Mouse (Mus musculus): ENCODE measurements around the gene Inpp5e. TPM values are rescaled to one million over a fixed set of nuclear protein-coding genes. Genes with fewer than 3 reads are reported as not detected.

Gene Inpp5e
- polyA plus RNA-seq, 1 experiment from 2014 or later: 15.5 TPM

GRCm38 (mm10) chr2:26417066-26417465, 8.1 kb upstream of the Inpp5e start:
- Histone ChIP-seq H3K9ac (no peak overlapping the region), H3K4me2 (no peak overlapping the region), H3K27me3 (replicated peaks) (no peaks in the 10 kb centered on the region), H3K4me1 (no peaks in the 10 kb centered on the region), H3K4me3 (no peak overlapping the region), H3K27ac (replicated peaks) (no peak overlapping the region), H3K9me3 (no peaks in the 10 kb centered on the region), H3K36me3 (peaks cover 100% of the 10 kb centered on the region)
- ATAC-seq (ENCODE audit: extremely low read depth, insufficient number of reproducible peaks, low FRiP score, low TSS enrichment): no peak

GRCm38 (mm10) chr2:26410931-26411411, 2.0 kb upstream of the Inpp5e start:
- peaks cover 76% of the 10 kb centered on the region for H3K36me3 ChIP-seq
- no peak overlapping the region for H3K4me3 ChIP-seq
- peaks cover 29% of the 10 kb centered on the region for H3K4me1 ChIP-seq
- no peak overlapping the region for H3K4me2 ChIP-seq
- WGBS: 78% methylated on average over 5 of the region's 5 CpGs
- no peak overlapping the region for H3K27ac ChIP-seq (replicated peaks)
- no peaks in the 10 kb centered on the region for H3K9me3 ChIP-seq
- no peak for ATAC-seq (ENCODE audit: extremely low read depth, insufficient number of reproducible peaks, low FRiP score, low TSS enrichment)
- H3K27me3 ChIP-seq (replicated peaks): no peaks in the 10 kb centered on the region
- H3K9ac ChIP-seq: peak overlapping the region; percentile 10; the same call in 1 of the 2 replicates

- H3K27me3 ChIP-seq (replicated peaks): no peaks in the 10 kb centered on the region
- no peak overlapping the region for H3K4me2 ChIP-seq
- peaks cover 34% of the 10 kb centered on the region for H3K4me1 ChIP-seq
- H3K9ac ChIP-seq: no peak overlapping the region
- H3K27ac ChIP-seq (replicated peaks): no peak overlapping the region
- H3K9me3 ChIP-seq: no peaks in the 10 kb centered on the region
- no peak overlapping the region for H3K4me3 ChIP-seq
- ATAC-seq (ENCODE audit: extremely low read depth, insufficient number of reproducible peaks, low FRiP score, low TSS enrichment): no peak
- H3K36me3 ChIP-seq: peaks cover 72% of the 10 kb centered on the region
- WGBS: 76% methylated on average over 5 of the region's 5 CpGs
Measured at GRCm38 (mm10) chr2:26410091-26410490, 1.1 kb upstream of the Inpp5e start.

GRCm38 (mm10) chr2:26409362-26409761, 359 bp upstream of the Inpp5e start:
- Histone ChIP-seq H3K36me3 (peaks cover 64% of the 10 kb centered on the region), H3K9ac (no peak overlapping the region), H3K9me3 (no peaks in the 10 kb centered on the region), H3K4me2 (peak overlapping the region; percentile 86), H3K4me3 (peak overlapping the region; percentile 92), H3K4me1 (peaks cover 40% of the 10 kb centered on the region), H3K27ac (replicated peaks) (no peak overlapping the region), H3K27me3 (replicated peaks) (no peaks in the 10 kb centered on the region)
- 57% methylated on average over 3 of the region's 3 CpGs for WGBS
- no peak for ATAC-seq (ENCODE audit: extremely low read depth, insufficient number of reproducible peaks, low FRiP score, low TSS enrichment)

DNA sequence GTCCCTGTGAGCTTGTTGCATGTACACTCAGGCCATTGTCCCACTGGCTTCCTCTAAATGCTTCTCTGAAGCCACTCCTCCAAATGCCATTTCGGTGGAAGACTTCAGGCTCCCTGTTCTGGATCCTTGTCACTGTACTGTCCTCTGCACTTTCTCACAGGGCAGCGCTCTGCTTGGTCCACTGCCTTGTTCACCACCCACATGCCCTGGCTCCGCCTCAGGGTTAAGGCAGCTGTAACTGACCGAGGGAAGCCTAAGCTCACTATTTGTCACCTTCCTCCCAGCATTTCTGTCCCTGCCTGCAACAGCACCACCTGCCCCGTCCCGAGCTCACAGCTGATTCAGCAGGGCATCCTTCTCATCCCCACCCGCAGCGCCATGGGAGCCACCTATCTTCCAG, 5.7 kb downstream of the Inpp5e start:
- H3K36me3 ChIP-seq: peaks cover 61% of the 10 kb centered on the region

GRCm38 (mm10) chr2:26402265-26402664, 6.7 kb downstream of the Inpp5e start:
- 86% methylated on average over 1 of the region's 1 CpGs for WGBS
- H3K4me1 ChIP-seq: peaks cover 23% of the 10 kb centered on the region
- H3K4me3 ChIP-seq: no peak overlapping the region
- ATAC-seq (ENCODE audit: extremely low read depth, insufficient number of reproducible peaks, low FRiP score, low TSS enrichment): no peak
- H3K9ac ChIP-seq: no peak overlapping the region
- no peak overlapping the region for H3K27ac ChIP-seq (replicated peaks)
- H3K4me2 ChIP-seq: no peak overlapping the region
- peaks cover 67% of the 10 kb centered on the region for H3K36me3 ChIP-seq
- H3K9me3 ChIP-seq: no peaks in the 10 kb centered on the region
- no peaks in the 10 kb centered on the region for H3K27me3 ChIP-seq (replicated peaks)

More for the DNA sequence above, 5.7 kb downstream of the Inpp5e start:
- peak overlapping the region; percentile 3; the same call in 1 of the 2 replicates for H3K9ac ChIP-seq
- H3K4me3 ChIP-seq: no peak overlapping the region
- no peak overlapping the region for H3K27ac ChIP-seq (replicated peaks)
- peaks cover 34% of the 10 kb centered on the region for H3K4me1 ChIP-seq
- ATAC-seq (ENCODE audit: extremely low read depth, insufficient number of reproducible peaks, low FRiP score, low TSS enrichment): no peak
- no peak overlapping the region for H3K4me2 ChIP-seq
- H3K27me3 ChIP-seq (replicated peaks): no peaks in the 10 kb centered on the region
- H3K9me3 ChIP-seq: no peaks in the 10 kb centered on the region
- 66% methylated on average over 8 of the region's 8 CpGs for WGBS

- Histone ChIP-seq H3K9ac (no peak overlapping the region), H3K4me3 (no peak overlapping the region), H3K27ac (replicated peaks) (no peak overlapping the region), H3K27me3 (replicated peaks) (no peaks in the 10 kb centered on the region), H3K4me2 (no peak overlapping the region), H3K4me1 (peaks cover 11% of the 10 kb centered on the region), H3K36me3 (peaks cover 71% of the 10 kb centered on the region), H3K9me3 (no peaks in the 10 kb centered on the region)
- 77% methylated on average over 4 of the region's 4 CpGs for WGBS
- ATAC-seq (ENCODE audit: extremely low read depth, insufficient number of reproducible peaks, low FRiP score, low TSS enrichment): no peak
Measured at GRCm38 (mm10) chr2:26401023-26401422, 8.0 kb downstream of the Inpp5e start.

- Histone ChIP-seq H3K36me3 (peaks cover 73% of the 10 kb centered on the region), H3K4me3 (no peak overlapping the region), H3K27me3 (replicated peaks) (no peaks in the 10 kb centered on the region), H3K9me3 (no peaks in the 10 kb centered on the region), H3K4me2 (no peak overlapping the region), H3K9ac (no peak overlapping the region), H3K4me1 (peaks cover 5% of the 10 kb centered on the region), H3K27ac (replicated peaks) (no peak overlapping the region)
- WGBS: 79% methylated on average over 5 of the region's 5 CpGs
- ATAC-seq (ENCODE audit: extremely low read depth, insufficient number of reproducible peaks, low FRiP score, low TSS enrichment): no peak
Measured at GRCm38 (mm10) chr2:26400296-26400695, 8.7 kb downstream of the Inpp5e start.

GRCm38 (mm10) chr2:26399647-26400046, 9.4 kb downstream of the Inpp5e start:
- peaks cover 2% of the 10 kb centered on the region for H3K4me1 ChIP-seq
- H3K9me3 ChIP-seq: no peaks in the 10 kb centered on the region
- no peak overlapping the region for H3K4me3 ChIP-seq
- H3K4me2 ChIP-seq: no peak overlapping the region
- H3K9ac ChIP-seq: no peak overlapping the region
- H3K36me3 ChIP-seq: peaks cover 80% of the 10 kb centered on the region
- no peak overlapping the region for H3K27ac ChIP-seq (replicated peaks)
- 62% methylated on average over 5 of the region's 5 CpGs for WGBS
- no peaks in the 10 kb centered on the region for H3K27me3 ChIP-seq (replicated peaks)
- no peak for ATAC-seq (ENCODE audit: extremely low read depth, insufficient number of reproducible peaks, low FRiP score, low TSS enrichment)

DNA sequence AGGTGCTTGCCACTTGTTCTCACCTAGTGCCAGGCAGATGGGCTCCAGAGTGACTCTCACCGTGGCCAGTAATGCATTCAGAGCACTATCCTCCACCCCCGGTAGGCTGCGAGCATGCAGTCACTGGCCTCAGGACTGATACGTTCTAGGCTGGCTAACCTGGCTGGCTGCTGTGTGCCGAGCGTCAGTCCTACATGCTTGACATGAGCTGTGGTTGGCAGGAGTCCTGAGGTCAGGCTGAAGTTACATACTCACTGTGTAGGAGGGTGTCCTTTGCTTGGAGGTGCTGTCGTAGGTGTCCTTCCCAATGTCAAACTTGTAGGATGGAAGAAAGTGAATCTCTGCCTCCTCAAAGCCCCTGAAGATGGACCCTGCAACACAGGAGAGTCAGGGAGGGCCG, 10.0 kb downstream of the Inpp5e start:
- H3K27me3 ChIP-seq (replicated peaks): no peaks in the 10 kb centered on the region
- WGBS: 87% methylated on average over 8 of the region's 8 CpGs
- peaks cover 86% of the 10 kb centered on the region for H3K36me3 ChIP-seq
- no peak overlapping the region for H3K4me3 ChIP-seq
- no peak overlapping the region for H3K4me2 ChIP-seq
- no peak overlapping the region for H3K9ac ChIP-seq
- no peak overlapping the region for H3K27ac ChIP-seq (replicated peaks)
- no peak for ATAC-seq (ENCODE audit: extremely low read depth, insufficient number of reproducible peaks, low FRiP score, low TSS enrichment)
- no peaks in the 10 kb centered on the region for H3K4me1 ChIP-seq
- H3K9me3 ChIP-seq: no peaks in the 10 kb centered on the region

DNA sequence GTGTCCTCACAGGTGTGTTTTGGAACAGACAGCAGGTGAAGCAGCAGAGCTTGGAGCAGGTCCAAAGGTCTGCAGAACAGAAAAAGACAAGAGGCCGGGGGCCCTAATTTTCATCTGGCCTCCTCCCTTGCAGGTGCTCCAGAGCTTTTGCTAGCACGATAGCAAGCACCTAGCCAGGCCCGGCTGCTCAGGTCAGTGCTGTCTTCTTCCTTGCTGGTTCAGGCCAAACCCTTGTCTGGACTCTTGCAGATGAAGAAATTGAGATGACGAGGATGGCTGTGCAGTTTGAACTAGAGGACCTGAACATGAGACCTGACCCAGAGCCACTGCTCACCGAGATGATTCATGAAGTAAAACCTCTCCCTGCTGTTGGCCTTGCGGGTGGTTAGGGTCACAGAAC, 17.4 kb downstream of the Inpp5e start:
- Histone ChIP-seq H3K4me3 (no peak overlapping the region), H3K27ac (replicated peaks) (no peak overlapping the region), H3K4me1 (peaks cover 22% of the 10 kb centered on the region), H3K36me3 (peaks cover 72% of the 10 kb centered on the region), H3K27me3 (replicated peaks) (no peaks in the 10 kb centered on the region), H3K9me3 (no peaks in the 10 kb centered on the region), H3K4me2 (no peak overlapping the region), H3K9ac (no peak overlapping the region)
- WGBS: 90% methylated on average over 6 of the region's 6 CpGs
- ATAC-seq (ENCODE audit: extremely low read depth, insufficient number of reproducible peaks, low FRiP score, low TSS enrichment): no peak

DNA sequence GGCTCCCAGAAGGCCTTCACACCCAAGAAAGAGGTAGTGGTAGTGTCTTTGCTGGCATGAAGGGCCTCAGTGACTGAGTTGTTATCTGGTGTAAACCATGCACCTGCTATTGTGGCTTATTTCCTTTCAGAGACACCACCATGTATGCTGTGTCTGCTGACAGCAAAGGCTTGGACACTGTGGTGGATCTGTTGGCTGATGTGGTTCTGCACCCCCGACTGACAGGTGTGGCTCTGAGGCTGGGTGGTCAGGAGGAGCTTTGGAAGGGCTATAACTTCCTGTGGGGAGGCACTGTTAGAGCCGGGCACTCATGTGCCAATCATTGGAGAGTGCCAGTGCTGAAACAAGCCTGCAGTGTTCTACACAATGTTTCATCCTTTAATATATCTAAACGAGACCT, 18.0 kb downstream of the Inpp5e start:
- Histone ChIP-seq H3K36me3 (peaks cover 72% of the 10 kb centered on the region), H3K4me1 (peaks cover 22% of the 10 kb centered on the region), H3K4me3 (no peak overlapping the region), H3K9me3 (no peaks in the 10 kb centered on the region), H3K27ac (replicated peaks) (no peak overlapping the region), H3K4me2 (no peak overlapping the region), H3K27me3 (replicated peaks) (no peaks in the 10 kb centered on the region), H3K9ac (peak overlapping the region; percentile 1; the same call in 1 of the 2 replicates)
- WGBS: 79% methylated on average over 3 of the region's 3 CpGs
- no peak for ATAC-seq (ENCODE audit: extremely low read depth, insufficient number of reproducible peaks, low FRiP score, low TSS enrichment)
